In the genomic region with DNA sequence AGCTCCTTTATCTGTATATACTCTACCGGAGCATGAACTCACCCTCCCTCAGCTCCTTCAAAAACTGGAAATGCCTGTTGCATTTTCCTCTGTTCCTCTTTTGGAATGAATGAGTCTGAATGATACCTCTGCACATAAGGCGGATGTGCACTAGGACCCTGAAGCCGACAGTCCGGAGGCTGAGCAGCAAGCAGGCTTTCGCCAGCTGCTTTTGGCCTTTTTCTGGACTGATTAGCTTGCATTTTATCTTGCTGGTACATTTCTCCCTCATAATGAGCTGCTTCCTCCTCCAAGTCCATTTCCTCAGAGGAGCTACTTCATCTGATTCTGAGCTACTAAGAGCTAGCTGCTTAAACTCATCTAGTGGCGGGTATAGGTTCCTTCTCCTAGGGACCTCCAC, we compare ENCODE assay signal across 4 mouse cellular contexts. TPM values are rescaled to one million over a fixed set of nuclear protein-coding genes. Genes with fewer than 3 reads are reported as not detected.
"Had no signal": no experiment of that assay in that cellular context is flagged by ENCODE, and none has a peak within 500 bp of the region (broad histone marks: within the 10 kb centered on the region; RNA-seq: fewer than 3 reads in every experiment).

No protein-coding gene starts in this region.

RNA-seq across cellular contexts. Expression of a gene that starts 26.9 kb away (rescaled TPM):
- polyA plus RNA-seq: liver, postnatal 0 days; neural tube, embryonic 13.5 days; small intestine, adult 2 months; thymus, postnatal 0 days had no signal
